Mouse (Mus musculus) lung, adult 2 months (tissue): ENCODE results near the gene Ufc1. TPM values are rescaled to one million over a fixed set of nuclear protein-coding genes. Genes with fewer than 3 reads are reported as not detected.
"Not testable (repeated sequence)": the region's sequence is repeated elsewhere in the genome, so short reads cannot be mapped to it uniquely, and the experiment has no call there.

ENCODE experiments used
- DNase-seq: peaks from one replicate; pipeline ENCODE4 v3.0.0; 2022
- H3K4me1 ChIP-seq: fragments of 200-500 bp; 2 replicates; pipeline ENCODE4 v1.6.1; 2011; ENCODE audit warnings: low read length; ENCODE audit not compliant: control insufficient read depth, insufficient read depth
- H3K4me3 ChIP-seq: fragments of 200-500 bp; replicated peaks from 2 replicates; pipeline ENCODE3; 2011; ENCODE audit warnings: low read depth, mild to moderate bottlenecking, control low read depth, low read length; ENCODE audit errors: extremely low read depth
- CTCF ChIP-seq: fragments of 200-500 bp; IDR thresholded peaks from 2 replicates; pipeline ENCODE4 v1.5.1; 2011; ENCODE audit warnings: mild to moderate bottlenecking, low read length, control low read depth; ENCODE audit not compliant: insufficient read depth
- POLR2A ChIP-seq: fragments of 200-500 bp; IDR thresholded peaks from 2 replicates; pipeline ENCODE4 v1.6.1; 2011; ENCODE audit warnings: low read depth, mild to moderate bottlenecking, control low read depth, low read length, borderline replicate concordance; ENCODE audit errors: extremely low read depth
- WGBS: fragments of 180-500 bp; shearing (Covaris S2); methylation state at CpG from one replicate; pipeline ENCODE4 v1.1.7; 2018; 5-methylcytosine and 5-hydroxymethylcytosine counted together
- polyA plus RNA-seq: library from polyadenylated mRNA; depleted of rRNA; stranded (reverse); fragments of >200 nt; gene quantifications from 2 replicates; pipeline ENCODE4 v1.2.3, GENCODE M21; 2012

The Ufc1 gene
- polyA plus RNA-seq, 1 experiment = 22.2 TPM

DNA sequence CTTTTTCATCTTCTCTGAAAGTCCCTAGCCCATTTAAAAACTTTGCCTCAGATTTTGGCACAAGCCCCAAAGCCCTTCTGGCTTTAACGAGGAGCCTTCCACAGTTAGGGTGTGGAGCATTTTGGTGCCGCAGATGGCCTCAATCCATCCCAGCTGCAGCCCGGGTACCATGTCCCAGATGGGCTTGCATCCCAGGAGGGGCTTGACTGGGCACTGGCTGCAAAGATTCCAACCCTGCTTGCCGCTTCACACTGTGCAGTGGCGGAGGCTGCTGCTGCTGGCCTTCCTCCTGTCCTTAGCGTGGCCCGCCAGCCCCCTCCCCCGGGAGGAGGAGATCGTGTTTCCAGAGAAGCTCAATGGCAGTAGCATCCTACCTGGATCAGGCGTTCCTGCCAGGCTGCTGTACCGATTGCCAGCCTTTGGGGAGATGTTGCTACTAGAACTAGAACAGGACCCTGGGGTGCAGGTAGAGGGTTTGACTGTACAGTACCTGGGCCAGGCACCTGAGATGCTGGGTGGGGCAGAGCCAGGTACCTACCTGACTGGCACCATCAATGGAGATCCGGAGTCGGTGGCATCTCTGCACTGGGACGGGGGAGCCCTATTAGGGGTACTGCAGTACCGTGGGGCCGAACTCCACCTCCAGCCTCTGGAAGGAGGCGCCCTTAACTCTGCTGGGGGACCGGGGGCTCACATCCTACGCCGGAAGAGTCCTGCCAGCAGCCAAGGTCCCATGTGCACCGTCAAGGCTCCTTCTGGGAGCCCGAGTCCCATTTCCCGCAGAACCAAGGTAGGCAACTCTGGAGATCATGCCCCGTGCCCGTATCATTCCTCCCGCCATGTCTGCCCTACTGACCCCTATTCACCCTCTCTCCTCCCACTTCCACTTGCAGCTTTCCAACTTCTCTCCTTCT is 43.9 kb downstream of the Ufc1 start, which contains the start of gene Ndufs2:
Gene Ndufs2, minus strand, starts transcription at position 709 of the 914 bp plus-strand sequence.
- no peak for TF ChIP-seq POLR2A
- TF ChIP-seq CTCF = no peak
- WGBS = 31% methylated on average over 26 of the region's 26 CpGs
- no peak for DNase-seq
- Histone ChIP-seq H3K4me1 (peaks cover 15% of the 10 kb centered on the region), H3K4me3 (no peak within 1 kb of the TSS)

GRCm38 (mm10) chr1:171249913-171250600 is 44.8 kb downstream of the Ufc1 start, which contains the start of gene Adamts4:
Adamts4 (plus strand) TSS chr1:171250421.
- H3K4me1 ChIP-seq = peaks cover 15% of the 10 kb centered on the region
- DNase-seq = no peak
- TF ChIP-seq POLR2A (no peak), CTCF (no peak)
- H3K4me3 ChIP-seq = no peak within 1 kb of the TSS
- WGBS = 32% methylated on average over 5 of the region's 5 CpGs

DNA sequence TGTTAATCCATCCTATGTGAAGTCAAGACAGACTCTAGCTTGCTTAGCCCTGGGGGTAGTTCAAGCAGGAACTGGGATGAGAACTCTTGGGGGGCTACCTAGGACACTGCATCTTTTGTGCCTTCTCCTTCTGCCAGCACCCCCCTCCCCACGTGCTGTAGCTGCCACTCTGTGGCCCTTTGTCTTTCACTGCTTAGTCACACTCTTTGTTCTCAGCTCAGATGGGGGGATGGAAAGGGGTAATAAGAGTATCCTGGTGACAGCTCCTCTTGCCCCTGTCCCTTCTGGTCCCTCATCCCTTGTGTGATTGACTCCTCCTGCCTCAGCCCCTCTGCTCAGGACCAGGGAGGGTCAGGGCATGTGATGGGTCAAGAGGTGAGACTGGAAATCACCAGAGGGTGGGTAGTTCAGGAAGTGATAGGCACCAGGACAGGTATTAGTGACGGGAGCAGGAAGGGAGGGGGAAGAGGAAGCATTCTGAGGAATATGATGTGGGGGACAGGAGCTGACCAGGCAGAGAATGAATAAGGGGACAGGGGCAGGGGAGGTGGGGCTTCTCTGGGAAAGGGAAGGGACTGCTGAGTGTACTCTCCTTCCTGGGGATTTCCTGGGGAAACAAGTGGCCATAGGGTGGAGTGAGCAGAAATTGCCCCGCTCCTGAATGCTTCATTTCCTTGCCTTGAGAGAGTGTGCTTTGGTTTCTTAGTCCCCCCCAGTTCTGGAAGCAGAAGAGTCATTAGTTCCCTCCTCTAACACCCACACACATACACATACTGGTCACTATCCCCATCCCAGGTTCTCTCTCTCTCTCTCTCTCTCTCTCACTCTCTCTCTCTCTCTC is 46.2 kb downstream of the Ufc1 start:
- Histone ChIP-seq H3K4me1 (peaks cover 15% of the 10 kb centered on the region), H3K4me3 (no peak overlapping the region)
- no peak for DNase-seq
- 29% methylated on average over 3 of the region's 3 CpGs for WGBS
- TF ChIP-seq CTCF = no peak
- TF ChIP-seq POLR2A = no peak

- Histone ChIP-seq H3K4me1 (peaks cover 15% of the 10 kb centered on the region), H3K4me3 (no peak overlapping the region)
- TF ChIP-seq POLR2A (no peak), CTCF (no peak)
- 22% methylated on average over 4 of the region's 4 CpGs for WGBS
- DNase-seq = no peak
Measured at GRCm38 (mm10) chr1:171247916-171248315, 46.9 kb downstream of the Ufc1 start.

- TF ChIP-seq POLR2A (no peak), CTCF (no peak)
- no peak for DNase-seq
- 6% methylated on average over 13 of the region's 13 CpGs for WGBS
- peak overlapping the region; percentile 72 for H3K4me3 ChIP-seq
- H3K4me1 ChIP-seq = peaks cover 15% of the 10 kb centered on the region
Measured at GRCm38 (mm10) chr1:171247453-171247841, 47.4 kb downstream of the Ufc1 start.

DNA sequence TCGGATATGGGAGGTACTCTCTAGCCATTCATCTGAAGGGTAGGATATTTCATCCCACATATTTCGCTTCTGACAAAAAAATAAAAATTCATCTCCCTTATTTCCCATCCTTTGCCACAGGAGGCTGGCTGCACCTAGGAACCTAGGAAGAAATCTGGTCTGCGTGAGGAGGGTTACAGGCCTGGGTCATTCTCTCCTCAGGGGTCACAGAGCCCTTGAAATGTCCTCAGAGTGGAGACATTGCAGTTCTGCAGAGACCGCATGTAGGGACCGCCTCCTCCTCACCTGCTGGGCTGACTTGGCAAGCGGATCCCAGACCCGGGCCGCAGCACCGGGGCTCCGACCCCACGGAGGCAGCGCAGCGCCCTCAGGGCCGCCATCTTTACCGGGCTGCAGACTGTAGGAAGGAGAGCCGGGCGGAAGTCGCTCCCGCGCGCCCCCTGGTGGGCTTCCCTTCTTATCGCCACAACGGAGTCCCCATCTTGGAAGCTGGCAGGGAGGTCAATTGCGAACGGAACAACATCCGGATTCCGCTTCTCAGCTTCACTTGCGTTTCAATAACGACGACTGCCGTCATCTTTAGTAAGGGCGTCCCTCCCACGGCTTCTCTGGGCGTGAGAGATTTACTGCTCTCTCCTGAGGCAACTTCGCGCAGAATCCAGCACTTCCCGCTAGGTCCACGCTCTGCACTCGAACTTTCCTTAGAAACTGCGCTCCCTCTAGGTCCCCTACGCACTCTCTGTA is 47.9 kb downstream of the Ufc1 start:
- under 1% methylated on average over 41 of the region's 41 CpGs for WGBS
- Histone ChIP-seq H3K4me1 (peaks cover 15% of the 10 kb centered on the region), H3K4me3 (peak overlapping the region; percentile 88)
- DNase-seq = peak; percentile 94
- TF ChIP-seq POLR2A (peak; percentile 94; the same call in 1 of the 2 replicates), CTCF (peak; percentile 69)

- TF ChIP-seq CTCF (no peak), POLR2A (no peak)
- no peak for DNase-seq
- H3K4me1 ChIP-seq = peaks cover 15% of the 10 kb centered on the region
- WGBS = 76% methylated on average over 8 of the region's 8 CpGs
- no peak overlapping the region for H3K4me3 ChIP-seq
Measured at GRCm38 (mm10) chr1:171245353-171245752, 49.5 kb downstream of the Ufc1 start.

GRCm38 (mm10) chr1:171241952-171242351 is 52.9 kb downstream of the Ufc1 start:
- 86% methylated on average over 12 of the region's 12 CpGs for WGBS
- DNase-seq, H3K4me3 ChIP-seq: not testable (repeated sequence)

DNA sequence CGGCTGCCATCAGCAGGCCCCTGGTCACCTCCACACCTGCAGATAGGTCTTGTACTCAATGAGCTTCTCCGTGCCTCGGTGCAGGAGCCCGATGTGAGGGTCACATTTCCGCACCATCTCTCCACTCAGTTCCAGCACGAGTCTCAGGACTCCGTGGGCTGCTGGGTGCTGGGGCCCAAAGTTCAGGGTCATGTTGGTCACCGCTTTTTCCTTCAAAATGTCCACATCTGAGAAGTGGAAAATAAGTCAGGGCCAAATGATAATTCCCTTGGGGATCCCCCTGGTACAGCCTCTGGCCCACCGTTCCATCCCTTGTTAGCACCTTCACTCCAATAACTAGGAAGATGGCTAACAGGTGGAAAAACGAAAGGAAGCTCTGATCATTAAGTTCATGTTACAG is 53.9 kb downstream of the Ufc1 start:
- TF ChIP-seq CTCF = no peak
- no peak for TF ChIP-seq POLR2A
- no peak for DNase-seq
- no peaks in the 10 kb centered on the region for H3K4me1 ChIP-seq
- 88% methylated on average over 10 of the region's 10 CpGs for WGBS
- no peak overlapping the region for H3K4me3 ChIP-seq

More at GRCm38 (mm10) chr1:171241952-171242351, 52.9 kb downstream of the Ufc1 start:
- H3K4me1 ChIP-seq = not testable (repeated sequence)
